Mouse (Mus musculus) heart, embryonic 14.5 days (tissue): ENCODE data around the gene Tmem131. TPM values are rescaled to one million over a fixed set of nuclear protein-coding genes. Genes with fewer than 3 reads are reported as not detected.

ENCODE experiments used
- ATAC-seq: fragments of 200-750 bp; cut with Nextera tagmentation; 2 replicates; pipeline ENCODE4 v1.8.0; 2017; ENCODE audit warnings: low read depth, moderate TSS enrichment; ENCODE audit not compliant: insufficient number of reproducible peaks, insufficient read depth, low FRiP score
- H3K27ac ChIP-seq, 2 experiments: fragments of 200-500 bp in 1 of 2; fragments of 300-500 bp in 1 of 2; sonication (generic) in 1 of 2; replicated peaks in 1 of 2; 2 replicates each; pipeline ENCODE4 v1.5.1; 2012 to 2014; ENCODE audit warnings: low read depth in 2 of 2, low read length in 2 of 2, control low read depth in 1 of 2, mild to moderate bottlenecking in 1 of 2, mixed read lengths in 1 of 2; ENCODE audit not compliant: control insufficient read depth in 1 of 2, insufficient read depth in 1 of 2
- H3K27me3 ChIP-seq: fragments of 300-500 bp; sonication (generic); 2 replicates; pipeline ENCODE4 v1.6.1; 2014; ENCODE audit warnings: mild to moderate bottlenecking, low read length, control low read depth; ENCODE audit not compliant: control insufficient read depth, insufficient read depth
- H3K36me3 ChIP-seq: fragments of 300-500 bp; sonication (generic); 2 replicates; pipeline ENCODE4 v1.6.1; 2014; ENCODE audit warnings: mild to moderate bottlenecking, control low read depth, low read length, mixed read lengths; ENCODE audit not compliant: control insufficient read depth, insufficient read depth
- H3K4me1 ChIP-seq, 2 experiments: fragments of 200-500 bp in 1 of 2; fragments of 300-500 bp in 1 of 2; sonication (generic) in 1 of 2; 2 replicates each; pipeline ENCODE4 v1.6.1; 2012 to 2014; ENCODE audit warnings: low read length in 2 of 2, control low read depth in 1 of 2, mixed read lengths in 1 of 2; ENCODE audit not compliant: control insufficient read depth in 2 of 2, insufficient read depth in 2 of 2
- H3K4me2 ChIP-seq: fragments of 300-500 bp; sonication (generic); 2 replicates; pipeline ENCODE4 v1.6.1; 2014; ENCODE audit warnings: mild to moderate bottlenecking, low read length
- H3K4me3 ChIP-seq, 2 experiments: fragments of 200-500 bp in 1 of 2; fragments of 300-500 bp in 1 of 2; sonication (generic) in 1 of 2; 2 replicates each; pipeline ENCODE4 v1.5.1; 2012 to 2014; ENCODE audit warnings: low read length in 2 of 2, mild to moderate bottlenecking in 2 of 2, control low read depth in 1 of 2, low read depth in 1 of 2, moderate library complexity in 1 of 2; ENCODE audit not compliant: control insufficient read depth in 1 of 2, insufficient read depth in 1 of 2
- H3K9ac ChIP-seq: fragments of 300-500 bp; sonication (generic); 2 replicates; pipeline ENCODE4 v1.6.1; 2014; ENCODE audit warnings: mild to moderate bottlenecking, low read length
- H3K9me3 ChIP-seq: fragments of 300-500 bp; sonication (generic); 2 replicates; pipeline ENCODE4 v1.6.1; 2016; ENCODE audit warnings: low read length, control low read depth; ENCODE audit not compliant: control insufficient read depth
- WGBS: fragments of 180-500 bp; shearing (Covaris S2); extraction: QIAGEN DNeasy Blood & Tissue Kit; methylation state at CpG from one replicate; pipeline ENCODE4 v1.1.7; 2014; 5-methylcytosine and 5-hydroxymethylcytosine counted together
- polyA plus RNA-seq: library from polyadenylated mRNA; unstranded; fragments of >200 nt; fragmentation: Nextera tagmentation; extraction: Ambion mirVana; gene quantifications from 2 replicates; pipeline ENCODE4 v1.2.1, GENCODE M21; 2014

Tmem131 gene
- polyA plus RNA-seq, 1 experiment from 2014 or later = 10.0 TPM

- Histone ChIP-seq H3K27me3 (no peaks in the 10 kb centered on the region), H3K9ac (no peak overlapping the region), H3K4me2 (no peak overlapping the region), H3K27ac (no peak overlapping the region), H3K4me1 (peaks cover 3 to 5% of the 10 kb centered on the region in 2 experiments; a peak in 2 of 4 replicates), H3K36me3 (no peaks in the 10 kb centered on the region), H3K4me3 (no peak overlapping the region), H3K9me3 (no peaks in the 10 kb centered on the region)
- no peak for ATAC-seq
- WGBS = 52% methylated on average over 7 of the region's 7 CpGs
These were observed 6.2 kb upstream of the Tmem131 start for GRCm38 (mm10) chr1:36949591-36950184.

GRCm38 (mm10) chr1:36947448-36947847, 4.0 kb upstream of the Tmem131 start:
- H3K36me3 ChIP-seq = no peaks in the 10 kb centered on the region
- H3K4me2 ChIP-seq = no peak overlapping the region
- no peak overlapping the region for H3K27ac ChIP-seq
- H3K4me3 ChIP-seq = no peak overlapping the region
- no peak for ATAC-seq
- peaks cover 3 to 5% of the 10 kb centered on the region in 2 experiments; a peak in 2 of 4 replicates for H3K4me1 ChIP-seq
- 68% methylated on average over 8 of the region's 8 CpGs for WGBS
- H3K27me3 ChIP-seq = no peaks in the 10 kb centered on the region
- H3K9me3 ChIP-seq = no peaks in the 10 kb centered on the region
- H3K9ac ChIP-seq = no peak overlapping the region

GRCm38 (mm10) chr1:36940381-36940762, 3.1 kb downstream of the Tmem131 start:
- H3K4me3 ChIP-seq = peak overlapping the region; percentile 80 to 97
- 44% methylated on average over 3 of the region's 3 CpGs for WGBS
- H3K27me3 ChIP-seq = no peaks in the 10 kb centered on the region
- peak overlapping the region in 1 of 2 experiments; percentile 35; a peak in 1 of 4 replicates for H3K27ac ChIP-seq
- H3K4me1 ChIP-seq = peaks cover 0 to 15% of the 10 kb centered on the region in 2 experiments; a peak in 1 of 4 replicates
- H3K36me3 ChIP-seq = no peaks in the 10 kb centered on the region
- ATAC-seq = no peak
- peak overlapping the region; percentile 98 for H3K9ac ChIP-seq
- no peaks in the 10 kb centered on the region for H3K9me3 ChIP-seq
- H3K4me2 ChIP-seq = peak overlapping the region; percentile 70

- Histone ChIP-seq H3K9me3 (no peaks in the 10 kb centered on the region), H3K4me1 (peaks cover 0 to 19% of the 10 kb centered on the region in 2 experiments; a peak in 2 of 4 replicates), H3K27ac (peak overlapping the region; percentile 86 to 90), H3K9ac (peak overlapping the region; percentile 98), H3K4me2 (peak overlapping the region; percentile 70), H3K36me3 (no peaks in the 10 kb centered on the region), H3K27me3 (no peaks in the 10 kb centered on the region), H3K4me3 (peak overlapping the region; percentile 80 to 97)
- peak; percentile 97 for ATAC-seq
- whole genome bisulfite sequencing = 1% methylated on average over 70 of the region's 79 CpGs
These were observed 3.7 kb downstream of the Tmem131 start for GRCm38 (mm10) chr1:36939506-36940380.

- H3K9ac ChIP-seq = peak overlapping the region; percentile 98
- H3K9me3 ChIP-seq = no peaks in the 10 kb centered on the region
- ATAC-seq = peak; percentile 22; the same call in 1 of the 2 replicates
- peak overlapping the region; percentile 70 for H3K4me2 ChIP-seq
- under 1% methylated on average over 53 of the region's 59 CpGs for WGBS
- no peaks in the 10 kb centered on the region for H3K27me3 ChIP-seq
- H3K36me3 ChIP-seq = no peaks in the 10 kb centered on the region
- peak overlapping the region; percentile 81 to 90 for H3K27ac ChIP-seq
- H3K4me3 ChIP-seq = peak overlapping the region; percentile 80 to 97
- peaks cover 5 to 28% of the 10 kb centered on the region in 2 experiments for H3K4me1 ChIP-seq
These were observed 4.6 kb downstream of the Tmem131 start for GRCm38 (mm10) chr1:36938801-36939286.

GRCm38 (mm10) chr1:36938348-36938747, 5.1 kb downstream of the Tmem131 start:
- H3K4me3 ChIP-seq = peak overlapping the region; percentile 80 to 97
- H3K36me3 ChIP-seq = no peaks in the 10 kb centered on the region
- 3% methylated on average over 9 of the region's 9 CpGs for WGBS
- peaks cover 7 to 31% of the 10 kb centered on the region in 2 experiments for H3K4me1 ChIP-seq
- no peaks in the 10 kb centered on the region for H3K27me3 ChIP-seq
- H3K4me2 ChIP-seq = peak overlapping the region; percentile 70
- H3K9me3 ChIP-seq = no peaks in the 10 kb centered on the region
- ATAC-seq = no peak
- peak overlapping the region; percentile 98 for H3K9ac ChIP-seq
- H3K27ac ChIP-seq = no peak overlapping the region

- Histone ChIP-seq H3K27me3 (no peaks in the 10 kb centered on the region), H3K4me2 (peak overlapping the region; percentile 70), H3K9ac (no peak overlapping the region; the same call in 1 of the 2 replicates), H3K36me3 (no peaks in the 10 kb centered on the region), H3K9me3 (no peaks in the 10 kb centered on the region), H3K27ac (no peak overlapping the region), H3K4me1 (peaks cover 7 to 31% of the 10 kb centered on the region in 2 experiments), H3K4me3 (peak overlapping the region in 1 of 2 experiments; percentile 97; a peak in 2 of 4 replicates)
- 44% methylated on average over 3 of the region's 3 CpGs for WGBS
- no peak for ATAC-seq
These were observed 5.8 kb downstream of the Tmem131 start for GRCm38 (mm10) chr1:36937648-36938047.
